Mouse (Mus musculus) liver, adult 2 months (tissue): ENCODE data around the gene Aspdh.

Experiments
- CTCF ChIP-seq: fragments of 200-500 bp; IDR thresholded peaks from 2 replicates; pipeline ENCODE4 v1.5.1; 2011; ENCODE audit warnings: low read depth, low read length, control low read depth
- POLR2A ChIP-seq: fragments of 200-500 bp; IDR thresholded peaks from 2 replicates; pipeline ENCODE4 v1.6.1; 2011; ENCODE audit warnings: low read length, control low read depth; ENCODE audit not compliant: insufficient read depth; ENCODE audit errors: extremely low read depth

GRCm38 (mm10) chr7:44435796-44436195, 29.4 kb upstream of the Aspdh start:
- TF ChIP-seq CTCF (no peak), POLR2A (no peak)
